15 mouse cellular contexts compared by ENCODE assay signal in the genomic region with DNA sequence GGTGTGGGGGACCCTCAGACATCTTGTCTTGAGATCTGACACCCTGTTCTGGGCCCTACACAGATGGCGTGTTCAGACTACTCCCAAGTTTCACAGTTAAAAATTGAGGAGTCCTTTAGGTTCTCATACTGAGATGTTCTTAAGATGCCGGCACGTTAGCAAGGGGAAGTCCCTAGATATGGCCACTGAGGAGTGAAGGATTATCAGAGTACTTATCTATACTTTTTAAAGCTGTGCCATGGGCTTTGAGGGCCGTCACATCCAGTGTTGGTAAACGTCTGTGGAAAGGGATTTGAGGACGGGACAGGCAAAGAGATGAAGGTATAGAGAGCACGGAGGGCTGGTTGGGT. TPM values are rescaled to one million over a fixed set of nuclear protein-coding genes. Genes with fewer than 3 reads are reported as not detected.
A peak's percentile ranks its signal among the peaks of the same experiment; 100 is the strongest.
DNase-seq lines count a peak whose midpoint lies in the region; ATAC-seq lines count a peak whose summit lies in the region.
"Had no signal": no experiment of that assay in that cellular context is flagged by ENCODE, and none has a peak within 500 bp of the region (broad histone marks: within the 10 kb centered on the region; RNA-seq: fewer than 3 reads in every experiment).

No protein-coding gene starts in this region.

- H3K27me3 ChIP-seq in heart, embryonic 16.5 days (ENCODE audit: control insufficient read depth, insufficient read depth, low read length): no peaks in the 10 kb centered on the region
- H3K27me3 ChIP-seq in limb, embryonic 13.5 days: no peaks in the 10 kb centered on the region
- H3K27me3 ChIP-seq: forebrain, embryonic 12.5 days; hindbrain, embryonic 13.5 days had no signal

- H3K4me2 ChIP-seq in heart, embryonic 16.5 days (ENCODE audit: low read depth, low read length): no peak overlapping the region
- H3K4me2 ChIP-seq in limb, embryonic 13.5 days (replicated peaks): no peak overlapping the region
- H3K4me2 ChIP-seq: forebrain, embryonic 12.5 days; hindbrain, embryonic 13.5 days had no signal

- no peak overlapping the region for H3K9ac ChIP-seq in heart, embryonic 16.5 days (ENCODE audit: low read length)
- H3K9ac ChIP-seq in limb, embryonic 13.5 days: no peak overlapping the region
- H3K9ac ChIP-seq: forebrain, embryonic 12.5 days; hindbrain, embryonic 13.5 days had no signal

- 61% methylated on average over 7 of the region's 7 CpGs for WGBS in heart, embryonic 16.5 days
- WGBS in limb, embryonic 13.5 days: 79% methylated on average over 7 of the region's 7 CpGs

- DNase-seq in heart, postnatal 10 days: no peak
- DNase-seq in right cerebral cortex, postnatal 14 days: no peak
- no peak for DNase-seq in left cerebral cortex, postnatal 36 days (ENCODE audit: low spot score in 2 of 2)
- DNase-seq in Muller cell, postnatal 12 days (ENCODE audit: inconsistent ontology term): no peak
- DNase-seq: adrenal gland, postnatal 25 days; cerebellum, postnatal 14 days; kidney, adult 18-20 months; lung, adult 2 months had no signal

- H3K36me3 ChIP-seq in heart, embryonic 16.5 days (ENCODE audit: control insufficient read depth, insufficient read depth): no peaks in the 10 kb centered on the region
- peaks cover 47% of the 10 kb centered on the region for H3K36me3 ChIP-seq in limb, embryonic 13.5 days
- H3K36me3 ChIP-seq: forebrain, embryonic 12.5 days; hindbrain, embryonic 13.5 days had no signal

- no peak overlapping the region for H3K4me3 ChIP-seq in heart, embryonic 16.5 days (ENCODE audit: low read length)
- H3K4me3 ChIP-seq in limb, embryonic 13.5 days: no peak overlapping the region
- H3K4me3 ChIP-seq: forebrain, embryonic 12.5 days; hindbrain, embryonic 13.5 days had no signal

- peak; percentile 34 for ATAC-seq in heart, embryonic 16.5 days (replicated peaks; ENCODE audit: extremely low read depth, insufficient read depth, low FRiP score)
- peak; percentile 33 for ATAC-seq in activated CD4-positive, CD25-positive, alpha-beta regulatory T cell, adult 4 months
- no peak for ATAC-seq in limb, embryonic 13.5 days (ENCODE audit: low FRiP score, low read depth)
- peak; percentile 23; the same call in 1 of the 2 replicates for ATAC-seq in megakaryocyte-erythroid progenitor cell, adult 5-6 weeks (replicated peaks; ENCODE audit: low FRiP score, low TSS enrichment, poor library complexity, severe bottlenecking)

- H3K27ac ChIP-seq in heart, embryonic 16.5 days (ENCODE audit: low read length): peak overlapping the region; percentile 6; the same call in 1 of the 2 replicates
- H3K27ac ChIP-seq in limb, embryonic 13.5 days: peak overlapping the region; percentile 73; the same call in 1 of the 2 replicates
- H3K27ac ChIP-seq: forebrain, embryonic 12.5 days; hindbrain, embryonic 13.5 days had no signal

- peaks cover 2% of the 10 kb centered on the region; the same call in 1 of the 2 replicates for H3K4me1 ChIP-seq in heart, embryonic 16.5 days (ENCODE audit: control insufficient read depth, insufficient read depth, low read length)
- H3K4me1 ChIP-seq in limb, embryonic 13.5 days: peaks cover 37% of the 10 kb centered on the region
- H3K4me1 ChIP-seq: forebrain, embryonic 12.5 days; hindbrain, embryonic 13.5 days had no signal

- no peaks in the 10 kb centered on the region for H3K9me3 ChIP-seq in heart, embryonic 16.5 days (replicated peaks; ENCODE audit: control insufficient read depth, low read length)
- H3K9me3 ChIP-seq in limb, embryonic 13.5 days: no peaks in the 10 kb centered on the region
- H3K9me3 ChIP-seq: forebrain, embryonic 12.5 days; hindbrain, embryonic 13.5 days had no signal

- intact Hi-C loops in heart, postnatal 10 days (cut with DNase I): no loop called here
- intact Hi-C loops in left cerebral cortex, postnatal 36 days (cut with DNase I): no loop called here

RNA-seq across cellular contexts. Expression of gene D6Ertd527e, which starts 48.7 kb away (rescaled TPM):
- polyA plus RNA-seq in heart, embryonic 16.5 days (2015; fragmentation: Nextera tagmentation; extraction: Ambion mirVana): 0.12 and 0.21 TPM in 2 replicates
- total RNA-seq in heart, postnatal 10 days (2021): not detected
- polyA plus RNA-seq in activated CD4-positive, CD25-positive, alpha-beta regulatory T cell, adult 4 months (2017; shearing (Covaris generic)): under 1 TPM; 0.25 to 0.70 TPM
- polyA plus RNA-seq in limb, embryonic 13.5 days (2015; fragmentation: Nextera tagmentation; extraction: Ambion mirVana): 0.56 and 0.59 TPM in 2 replicates
- not detected in 2 replicates for total RNA-seq in megakaryocyte-erythroid progenitor cell, adult 5-6 weeks (2014; fragmentation: Nextera tagmentation)
- total RNA-seq in megakaryocyte-erythroid progenitor cell, adult 5-6 weeks (2017): not detected in 2 replicates
- not detected for total RNA-seq in left cerebral cortex, postnatal 36 days (2021)
- total RNA-seq: ES-E14 had no signal
